Mouse (Mus musculus): ENCODE data around the gene Heatr4.

DNA sequence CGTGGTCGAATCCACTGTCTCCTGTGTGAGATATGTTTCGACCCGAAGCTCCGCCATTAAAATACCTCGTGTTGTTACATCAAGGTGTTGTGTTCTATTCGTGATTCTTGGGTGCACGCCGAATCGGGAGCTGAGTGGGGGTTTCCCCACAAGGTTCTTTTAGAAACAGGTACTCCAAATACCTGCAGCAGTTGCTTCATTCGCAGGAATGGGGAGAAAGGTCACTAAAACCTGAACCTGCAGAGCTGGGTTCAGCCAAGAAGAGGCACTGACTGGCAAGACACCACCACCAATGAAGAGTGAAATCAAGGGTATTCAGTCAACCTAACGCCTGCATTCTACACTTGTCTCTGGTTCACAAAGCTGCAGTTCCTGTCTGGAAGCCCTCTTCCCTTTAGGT lies 23.6 kb upstream of the Heatr4 start:
- TF ChIP-seq CTCF (IDR thresholded peaks at IDR 0.05; ENCODE audit: control insufficient read depth, insufficient read depth, low read length) (no peak), POLR2A (IDR thresholded peaks at IDR 0.05; ENCODE audit: borderline replicate concordance, control insufficient read depth, low read depth, low read length) (no peak)
